Mouse (Mus musculus) heart, embryonic 16.5 days (tissue): Measurements from ENCODE around the gene Armc12. TPM values are rescaled to one million over a fixed set of nuclear protein-coding genes. Genes with fewer than 3 reads are reported as not detected.
A peak's percentile ranks its signal among the peaks of the same experiment; 100 is the strongest.

Source experiments
- ATAC-seq: fragments of 200-750 bp; cut with Nextera tagmentation; replicated peaks from 2 replicates; pipeline ENCODE4 v1.8.0; 2017; ENCODE audit warnings: moderate number of reproducible peaks; ENCODE audit not compliant: insufficient read depth, low FRiP score; ENCODE audit errors: extremely low read depth
- H3K27ac ChIP-seq: fragments of 300-500 bp; sonication (generic); 2 replicates; pipeline ENCODE4 v1.5.1; 2014; ENCODE audit warnings: mild to moderate bottlenecking, low read length, control low read depth, moderate library complexity
- H3K27me3 ChIP-seq: fragments of 300-500 bp; sonication (generic); 2 replicates; pipeline ENCODE4 v1.6.1; 2014; ENCODE audit warnings: low read length, mixed read lengths; ENCODE audit not compliant: control insufficient read depth, insufficient read depth
- H3K36me3 ChIP-seq: fragments of 300-500 bp; sonication (generic); 2 replicates; pipeline ENCODE4 v1.6.1; 2014; ENCODE audit not compliant: control insufficient read depth, insufficient read depth
- H3K4me1 ChIP-seq: fragments of 300-500 bp; sonication (generic); 2 replicates; pipeline ENCODE4 v1.6.1; 2014; ENCODE audit warnings: low read length, mixed read lengths; ENCODE audit not compliant: control insufficient read depth, insufficient read depth
- H3K4me2 ChIP-seq: fragments of 300-500 bp; sonication (generic); 2 replicates; pipeline ENCODE4 v1.6.1; 2014; ENCODE audit warnings: low read depth, mild to moderate bottlenecking, control low read depth, low read length
- H3K4me3 ChIP-seq: fragments of 300-500 bp; sonication (generic); 2 replicates; pipeline ENCODE4 v1.5.1; 2014; ENCODE audit warnings: mild to moderate bottlenecking, control low read depth, low read length
- H3K9ac ChIP-seq: fragments of 300-500 bp; sonication (generic); 2 replicates; pipeline ENCODE4 v1.6.1; 2014; ENCODE audit warnings: low read length, control low read depth
- H3K9me3 ChIP-seq: fragments of 300-500 bp; sonication (generic); replicated peaks from 2 replicates; pipeline ENCODE4 v1.6.1; 2016; ENCODE audit warnings: low read length; ENCODE audit not compliant: control insufficient read depth
- WGBS: fragments of 180-500 bp; shearing (Covaris S2); extraction: QIAGEN DNeasy Blood & Tissue Kit; methylation state at CpG from one replicate; pipeline ENCODE4 v1.1.7; 2014; 5-methylcytosine and 5-hydroxymethylcytosine counted together
- polyA plus RNA-seq: library from polyadenylated mRNA; unstranded; fragments of >200 nt; fragmentation: Nextera tagmentation; extraction: Ambion mirVana; gene quantifications from 2 replicates; pipeline ENCODE4 v1.2.1, GENCODE M21; 2015

Gene Armc12
- polyA plus RNA-seq, 1 experiment from 2014 or later: not detected

GRCm38 (mm10) chr17:28511616-28512541 is 18.7 kb upstream of the Armc12 start:
- ATAC-seq: no peak
- H3K4me1 ChIP-seq: peaks cover 34% of the 10 kb centered on the region
- H3K9ac ChIP-seq: no peak overlapping the region
- no peak overlapping the region for H3K4me3 ChIP-seq
- no peaks in the 10 kb centered on the region for H3K27me3 ChIP-seq
- 38% methylated on average over 9 of the region's 9 CpGs for WGBS
- H3K27ac ChIP-seq: no peak overlapping the region
- no peaks in the 10 kb centered on the region for H3K36me3 ChIP-seq
- peak overlapping the region; percentile 58; the same call in 1 of the 2 replicates for H3K4me2 ChIP-seq
- H3K9me3 ChIP-seq: no peaks in the 10 kb centered on the region

GRCm38 (mm10) chr17:28512696-28513095 is 17.9 kb upstream of the Armc12 start:
- Histone ChIP-seq H3K36me3 (no peaks in the 10 kb centered on the region), H3K9me3 (no peaks in the 10 kb centered on the region), H3K4me2 (no peak overlapping the region), H3K4me3 (no peak overlapping the region), H3K27ac (peak overlapping the region; percentile 30; the same call in 1 of the 2 replicates), H3K4me1 (peaks cover 33% of the 10 kb centered on the region), H3K27me3 (no peaks in the 10 kb centered on the region), H3K9ac (peak overlapping the region; percentile 26; the same call in 1 of the 2 replicates)
- no peak for ATAC-seq
- WGBS: 43% methylated on average over 6 of the region's 6 CpGs

- Histone ChIP-seq H3K4me1 (peaks cover 35% of the 10 kb centered on the region), H3K27ac (peak overlapping the region; percentile 63), H3K4me3 (no peak overlapping the region), H3K9ac (no peak overlapping the region), H3K36me3 (no peaks in the 10 kb centered on the region), H3K27me3 (no peaks in the 10 kb centered on the region), H3K9me3 (no peaks in the 10 kb centered on the region), H3K4me2 (no peak overlapping the region)
- ATAC-seq: no peak
- 49% methylated on average over 1 of the region's 1 CpGs for WGBS
Observed at GRCm38 (mm10) chr17:28513337-28513736, 17.3 kb upstream of the Armc12 start.

GRCm38 (mm10) chr17:28513844-28514243 is 16.8 kb upstream of the Armc12 start:
- no peaks in the 10 kb centered on the region for H3K9me3 ChIP-seq
- H3K4me2 ChIP-seq: no peak overlapping the region
- WGBS: 46% methylated on average over 7 of the region's 7 CpGs
- peaks cover 37% of the 10 kb centered on the region for H3K4me1 ChIP-seq
- no peak overlapping the region for H3K4me3 ChIP-seq
- no peak for ATAC-seq
- peak overlapping the region; percentile 1; the same call in 1 of the 2 replicates for H3K9ac ChIP-seq
- peak overlapping the region; percentile 63 for H3K27ac ChIP-seq
- no peaks in the 10 kb centered on the region for H3K36me3 ChIP-seq
- no peaks in the 10 kb centered on the region for H3K27me3 ChIP-seq

GRCm38 (mm10) chr17:28514555-28514954 is 16.1 kb upstream of the Armc12 start:
- ATAC-seq: no peak
- H3K9me3 ChIP-seq: no peaks in the 10 kb centered on the region
- no peak overlapping the region for H3K4me3 ChIP-seq
- no peak overlapping the region for H3K4me2 ChIP-seq
- H3K4me1 ChIP-seq: peaks cover 40% of the 10 kb centered on the region
- no peaks in the 10 kb centered on the region for H3K27me3 ChIP-seq
- H3K27ac ChIP-seq: peak overlapping the region; percentile 16; the same call in 1 of the 2 replicates
- WGBS: 79% methylated on average over 5 of the region's 5 CpGs
- H3K36me3 ChIP-seq: no peaks in the 10 kb centered on the region
- H3K9ac ChIP-seq: no peak overlapping the region

GRCm38 (mm10) chr17:28515431-28516341 is 14.9 kb upstream of the Armc12 start:
- Histone ChIP-seq H3K27me3 (peaks cover 7% of the 10 kb centered on the region), H3K4me1 (peaks cover 36% of the 10 kb centered on the region), H3K36me3 (no peaks in the 10 kb centered on the region), H3K9ac (no peak overlapping the region; the same call in 1 of the 2 replicates), H3K9me3 (no peaks in the 10 kb centered on the region), H3K4me3 (no peak overlapping the region), H3K4me2 (peak overlapping the region; percentile 1; the same call in 1 of the 2 replicates), H3K27ac (peak overlapping the region; percentile 47; the same call in 1 of the 2 replicates)
- no peak for ATAC-seq
- 49% methylated on average over 10 of the region's 10 CpGs for WGBS

- peaks cover 13% of the 10 kb centered on the region for H3K27me3 ChIP-seq
- H3K9ac ChIP-seq: no peak overlapping the region
- no peak for ATAC-seq
- peak overlapping the region; percentile 57 for H3K4me3 ChIP-seq
- peak overlapping the region; percentile 91 for H3K4me2 ChIP-seq
- H3K36me3 ChIP-seq: no peaks in the 10 kb centered on the region
- peaks cover 34% of the 10 kb centered on the region for H3K4me1 ChIP-seq
- no peaks in the 10 kb centered on the region for H3K9me3 ChIP-seq
- peak overlapping the region; percentile 94 for H3K27ac ChIP-seq
- 74% methylated on average over 4 of the region's 4 CpGs for WGBS
Observed at GRCm38 (mm10) chr17:28516881-28517280, 13.7 kb upstream of the Armc12 start.

- peak; percentile 24 for ATAC-seq
- H3K9me3 ChIP-seq: no peaks in the 10 kb centered on the region
- H3K36me3 ChIP-seq: no peaks in the 10 kb centered on the region
- 3% methylated on average over 16 of the region's 16 CpGs for WGBS
- H3K4me1 ChIP-seq: peaks cover 37% of the 10 kb centered on the region
- peak within 1 kb of the TSS; percentile 91 for H3K4me2 ChIP-seq
- peak within 1 kb of the TSS; percentile 57 for H3K4me3 ChIP-seq
- H3K27ac ChIP-seq: peak within 1 kb of the TSS; percentile 94
- H3K9ac ChIP-seq: peak within 1 kb of the TSS; percentile 76
- peaks cover 13% of the 10 kb centered on the region for H3K27me3 ChIP-seq
Observed at GRCm38 (mm10) chr17:28517441-28517955, 13.1 kb upstream of the Armc12 start, which contains the start of gene Fkbp5. TSS of gene Fkbp5 (minus strand) at chr17:28517527.
